Mouse (Mus musculus): ENCODE results near the gene Mpzl3. TPM values are rescaled to one million over a fixed set of nuclear protein-coding genes. Genes with fewer than 3 reads are reported as not detected.
A peak's percentile ranks its signal among the peaks of the same experiment; 100 is the strongest.

Gene Mpzl3
- total and polyA plus RNA-seq, 3 experiments, result 3.1 to 5.3 (median 5.2) TPM

- peak; percentile 30; the same call in 1 of the 2 replicates for TF ChIP-seq UBTF (IDR thresholded peaks at IDR 0.05; ENCODE audit: low read depth, low read length)
- no peak; the same call in 1 of the 2 replicates for TF ChIP-seq MAX (IDR thresholded peaks at IDR 0.05; ENCODE audit: low read length)
- peak; percentile 74; the same call in 1 of the 2 replicates for TF ChIP-seq RCOR1 (conservative IDR thresholded peaks at IDR 0.05; ENCODE audit: low read depth, low read length)
- no peak for TF ChIP-seq CTCF (conservative IDR thresholded peaks at IDR 0.05 in 1 of 2, IDR thresholded peaks at IDR 0.05 in 1 of 2; ENCODE audit: low read depth in 2 of 2, low read length in 2 of 2)
- TF ChIP-seq SMC3 (IDR thresholded peaks at IDR 0.05; ENCODE audit: low read depth, low read length), result peak; percentile 14; the same call in 1 of the 2 replicates
- no peak for TF ChIP-seq PAX5 (IDR thresholded peaks at IDR 0.05; ENCODE audit: low read length)
- TF ChIP-seq E2F4 (IDR thresholded peaks at IDR 0.05; ENCODE audit: insufficient replicate concordance, low read depth, low read length), result no peak
- TF ChIP-seq SIN3A (IDR thresholded peaks at IDR 0.05; ENCODE audit: low read length), result peak; percentile 67; the same call in 1 of the 2 replicates
- 0 out of 2 replicates have a peak, but pooled peaks have one; percentile 22 for TF ChIP-seq ELF1 (IDR thresholded peaks at IDR 0.05; ENCODE audit: low read depth, low read length)
- no peak for TF ChIP-seq POLR2A (IDR thresholded peaks at IDR 0.05; ENCODE audit: low read depth, low read length)
Measured at GRCm38 (mm10) chr9:45040066-45040845, 14.7 kb upstream of the Mpzl3 start (continued).

- Histone ChIP-seq H3K4me3 (replicated peaks in 1 of 3; ENCODE audit: low read depth in 2 of 3, low read length in 2 of 3, poor library complexity in 1 of 3) (peak overlapping the region in 2 of 3 experiments; percentile 39 to 47), H3K9me3 (replicated peaks; ENCODE audit: low read length) (no peaks in the 10 kb centered on the region), H3K79me2 (replicated peaks; ENCODE audit: control insufficient read depth, extremely low read depth, insufficient read depth, poor library complexity, severe bottlenecking) (no peaks in the 10 kb centered on the region), H3K27me3 (replicated peaks) (no peaks in the 10 kb centered on the region), H3K27ac (ENCODE audit: insufficient read depth, low read depth) (peak overlapping the region; percentile 37; the same call in 1 of the 2 replicates), H3K4me1 (ENCODE audit: control insufficient read depth in 1 of 2, insufficient read depth in 2 of 2) (peaks cover 35 to 68% of the 10 kb centered on the region in 2 experiments), H3K36me3 (replicated peaks in 1 of 2; ENCODE audit: control insufficient read depth in 1 of 2, insufficient read depth in 1 of 2, low read length in 1 of 2) (no peaks in the 10 kb centered on the region), H3K4me2 (ENCODE audit: insufficient read depth, low read depth, poor library complexity, severe bottlenecking) (peak overlapping the region; percentile 94), H3K9ac (ENCODE audit: insufficient read depth, low read depth) (peak overlapping the region; percentile 75; the same call in 1 of the 2 replicates)
- TF ChIP-seq ELF1 (IDR thresholded peaks at IDR 0.05; ENCODE audit: low read depth, low read length) (no peak), SIN3A (IDR thresholded peaks at IDR 0.05; ENCODE audit: low read length) (no peak), ZKSCAN1 (IDR thresholded peaks at IDR 0.05; ENCODE audit: borderline replicate concordance, low read depth, low read length) (no peak), MXI1 (IDR thresholded peaks at IDR 0.05; ENCODE audit: low read depth, low read length) (peak; percentile 82; the same call in 1 of the 2 replicates), NELFE (IDR thresholded peaks at IDR 0.05; ENCODE audit: low read depth, low read length) (no peak), USF2 (conservative IDR thresholded peaks at IDR 0.05; ENCODE audit: low read depth, low read length) (peak; percentile 13; the same call in 1 of the 2 replicates), POLR2A (IDR thresholded peaks at IDR 0.05; ENCODE audit: low read depth, low read length) (peak; percentile 41; the same call in 1 of the 2 replicates), NRF1 (IDR thresholded peaks at IDR 0.05; ENCODE audit: low read depth, low read length) (peak; percentile 58), USF1 (IDR thresholded peaks at IDR 0.05; ENCODE audit: low read depth, low read length) (peak; percentile 34; the same call in 1 of the 2 replicates), MYC (IDR thresholded peaks at IDR 0.05; ENCODE audit: low read depth, low read length) (peak; percentile 75; the same call in 1 of the 2 replicates), ETS1 (conservative IDR thresholded peaks at IDR 0.05; ENCODE audit: low read depth, low read length) (0 out of 2 replicates have a peak, but pooled peaks have one; percentile 25), MAX (IDR thresholded peaks at IDR 0.05; ENCODE audit: low read length) (peak; percentile 84), MEF2A (IDR thresholded peaks at IDR 0.05; ENCODE audit: borderline replicate concordance, low read depth, low read length) (0 out of 2 replicates have a peak, but pooled peaks have one; percentile 9), BHLHE40 (IDR thresholded peaks at IDR 0.05; ENCODE audit: low read depth, low read length) (peak; percentile 84)
- dilution Hi-C loops (cut with MboI; ENCODE audit: extremely low pct_ligation_motif_present, extremely low pct_unique_long_range_greater_than_20kb, low sequenced_read_pairs), result no loop called here
- in situ Hi-C loops (cut with MboI; ENCODE audit: low pct_ligation_motif_present, low pct_unique_long_range_greater_than_20kb, low sequenced_read_pairs), result no loop called here
- peak; percentile 59 for DNase-seq (ENCODE audit: extremely low read depth)
Measured at GRCm38 (mm10) chr9:45041131-45041838, 13.7 kb upstream of the Mpzl3 start.

Measured in CH12.LX (cell line).